13 mouse cellular contexts compared by ENCODE assay signal in genomic region chr5:97084541-97084940, GRCm38 (mm10).
"Had no signal": no experiment of that assay in that cellular context is flagged by ENCODE, and none has a peak within 500 bp of the region (broad histone marks: within the 10 kb centered on the region; RNA-seq: fewer than 3 reads in every experiment).

No protein-coding gene starts in this region.

- DNase-seq: kidney, adult 18-20 months; kidney, adult 9 months; kidney, postnatal 14 days; layer of hippocampus, postnatal 36 days; liver, embryonic 13.5 days; lung, adult 2 months; lung, postnatal 14 days; lung, postnatal 4 days; right cerebral cortex, adult 18-20 months; right cerebral cortex, postnatal 14 days; right cerebral cortex, postnatal 4 days; thymus, adult 18-20 months; thymus, postnatal 36 days had no signal
